Mouse (Mus musculus): ENCODE results near the gene Nek11.
"Not testable (repeated sequence)": the region's sequence is repeated elsewhere in the genome, so short reads cannot be mapped to it uniquely, and the experiment has no call there.

Nek11 gene

DNA sequence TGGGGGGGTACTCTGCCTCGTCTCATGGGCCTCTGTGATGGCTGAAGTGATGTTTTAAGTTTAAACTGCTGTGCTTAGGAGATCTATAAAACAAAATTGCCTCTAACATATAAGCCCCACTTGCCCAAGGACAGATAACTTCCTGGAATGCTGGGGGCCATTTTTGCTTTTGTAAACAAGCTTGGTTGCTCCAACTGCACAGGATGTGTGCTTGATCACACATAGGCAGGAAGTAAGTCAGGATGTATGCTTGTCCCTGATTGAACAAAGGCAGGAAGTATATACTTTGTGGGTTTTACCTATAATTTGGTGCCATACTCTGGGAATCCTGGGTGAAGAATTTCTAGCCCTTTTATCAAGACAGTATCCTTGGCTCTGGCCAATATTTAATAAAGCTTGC, 258.9 kb downstream of the Nek11 start:
- no peak for DNase-seq (ENCODE audit: low spot score in 2 of 2)

DNA sequence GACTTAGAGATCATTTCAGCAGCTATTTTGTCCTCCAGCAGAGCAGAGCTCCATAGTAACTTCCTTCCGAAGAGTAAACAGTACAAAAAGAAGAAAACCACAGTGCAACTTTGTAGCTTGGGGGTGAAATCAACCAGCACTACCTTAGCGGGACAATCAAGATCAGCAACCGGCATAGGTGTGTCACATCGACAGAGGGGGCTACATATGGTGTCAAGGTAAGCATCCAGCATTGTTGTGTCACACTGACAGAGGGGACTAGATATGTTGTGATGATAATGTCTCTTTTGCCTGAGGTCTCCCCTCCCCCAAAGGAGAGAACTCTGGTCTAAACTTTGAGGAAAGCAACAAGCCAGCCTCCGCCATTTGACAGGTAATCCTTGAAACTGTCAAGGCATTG, 260.8 kb downstream of the Nek11 start:
- DNase-seq (ENCODE audit: low spot score in 2 of 2) = no peak

DNA sequence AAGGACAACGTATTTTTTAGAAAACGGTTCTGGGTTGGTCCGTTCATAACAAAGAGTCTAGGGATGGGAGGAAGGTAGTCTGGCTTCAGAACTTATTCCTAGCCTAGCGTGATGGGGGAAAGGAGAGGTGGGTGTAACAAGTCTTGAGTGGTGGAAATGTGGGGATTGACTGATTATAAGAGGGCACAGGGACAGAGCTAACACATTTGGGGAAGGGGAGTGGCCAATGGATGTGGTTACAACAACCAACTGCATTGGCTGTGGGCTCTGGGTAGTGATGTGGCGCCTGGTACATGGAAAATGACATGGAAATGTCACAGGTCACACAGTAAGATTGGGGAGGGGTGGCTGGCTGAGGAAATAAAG, 263.3 kb downstream of the Nek11 start:
- no peak for DNase-seq (ENCODE audit: low spot score in 2 of 2)

DNA sequence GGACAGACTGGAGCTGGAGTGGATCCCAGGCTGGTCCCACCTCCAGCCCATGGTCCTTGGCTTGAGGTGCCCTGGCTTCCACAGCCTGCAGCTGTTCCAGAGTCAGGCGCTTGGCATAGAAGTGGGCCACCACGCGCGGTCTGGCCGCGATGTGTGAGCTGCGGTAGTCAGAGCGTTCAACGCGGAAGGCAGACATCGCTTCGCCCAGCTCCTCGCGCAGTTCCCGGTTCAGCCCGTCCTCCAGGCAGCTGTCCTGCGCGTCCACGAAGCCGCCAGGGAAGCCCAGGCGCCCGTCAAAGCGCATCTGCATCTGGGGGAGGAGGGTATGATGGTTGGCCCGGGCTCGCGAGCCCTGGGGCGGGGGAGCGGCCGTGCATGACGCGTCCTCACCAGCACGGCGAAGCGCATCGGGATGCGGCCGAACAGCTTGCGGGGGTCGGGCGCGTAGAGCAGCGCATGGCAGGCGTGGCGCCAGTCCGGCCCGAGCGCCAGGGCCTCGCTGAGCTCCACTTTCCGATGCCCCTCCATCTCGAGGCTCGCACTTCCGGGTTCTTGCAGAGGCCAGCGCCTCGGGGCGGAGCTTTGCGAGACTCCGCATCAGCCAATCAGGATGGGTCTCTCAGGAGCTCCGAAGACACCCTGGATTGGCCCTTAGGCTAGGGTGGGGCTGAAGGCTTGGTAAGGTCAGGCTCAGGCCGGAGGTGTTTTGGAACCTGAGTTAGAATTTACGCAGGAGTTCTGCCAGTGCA, 263.9 kb downstream of the Nek11 start, which contains the start of gene Nudt16:
Nudt16 (minus strand) TSS at position 572 of the 749 bp plus-strand sequence.
- peak; percentile 88 to 89 for DNase-seq (ENCODE audit: low spot score in 2 of 2)

DNA sequence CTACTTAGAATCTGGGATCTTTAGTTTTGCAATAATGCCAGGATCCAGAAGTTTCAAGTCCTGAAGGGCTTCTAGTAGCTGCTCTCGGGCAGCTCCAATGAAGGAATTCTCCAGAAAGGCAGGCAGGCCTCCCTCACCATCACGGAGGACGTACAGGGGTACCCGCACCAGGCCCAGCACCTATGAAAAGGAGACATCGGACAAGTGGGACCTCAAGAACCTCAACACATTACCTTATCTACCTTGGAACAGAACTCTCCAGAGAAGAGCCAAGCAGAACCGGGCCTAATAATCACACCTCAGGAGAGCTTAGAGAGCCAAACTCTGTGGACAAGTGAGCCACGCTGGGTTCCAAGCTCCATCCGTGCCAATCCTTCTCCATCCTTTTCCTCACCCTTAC, 265.0 kb downstream of the Nek11 start:
- no peak for DNase-seq (ENCODE audit: low spot score in 2 of 2)

DNA sequence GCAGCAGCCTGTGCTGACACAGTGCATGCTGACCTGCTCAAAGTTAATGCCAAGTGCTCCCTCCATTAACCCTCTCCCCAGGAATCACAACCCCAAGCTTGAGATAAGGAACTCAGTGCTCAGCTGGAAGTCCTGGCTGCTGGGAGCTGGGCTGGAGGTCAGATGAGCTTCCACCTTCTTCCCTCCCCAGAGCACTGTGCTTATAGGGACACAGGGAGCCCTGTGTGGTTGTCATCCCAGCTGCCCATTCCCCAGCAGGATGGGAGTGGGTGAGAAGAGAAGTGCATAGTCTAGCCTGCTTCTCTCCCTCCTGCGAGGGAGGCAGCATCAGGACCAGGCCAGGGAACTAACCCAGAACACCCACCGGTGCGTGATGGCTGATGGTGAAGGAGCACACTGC, 270.1 kb downstream of the Nek11 start:
- not testable (repeated sequence) for DNase-seq (ENCODE audit: low spot score in 2 of 2)
